Mouse (Mus musculus) Muller cell, postnatal 12 days (primary cell): ENCODE results near the gene Gm14391.
A peak's percentile ranks its signal among the peaks of the same experiment; 100 is the strongest.
"Not testable (repeated sequence)": the region's sequence is repeated elsewhere in the genome, so short reads cannot be mapped to it uniquely, and the experiment has no call there.

ENCODE experiments used
- DNase-seq: peaks from one replicate; pipeline ENCODE4 v3.0.0-alpha.2; 2015; ENCODE audit errors: inconsistent ontology term

Gene Gm14391

GRCm38 (mm10) chr2:175206732-175207131 is at the start of gene Gm14391:
Gene Gm14391, minus strand, starts transcription at chr2:175206917.
- not testable (repeated sequence) for DNase-seq

GRCm38 (mm10) chr2:175179008-175179407 is 27.7 kb downstream of the Gm14391 start:
- DNase-seq = not testable (repeated sequence)

- DNase-seq = no peak
Observed at GRCm38 (mm10) chr2:175176312-175176711, 30.4 kb downstream of the Gm14391 start.

GRCm38 (mm10) chr2:175175401-175176180 is 31.1 kb downstream of the Gm14391 start, which contains the start of gene Gm14443:
Gene Gm14443, minus strand, starts transcription at chr2:175175871.
- not testable (repeated sequence) for DNase-seq

- DNase-seq = not testable (repeated sequence)
Observed at GRCm38 (mm10) chr2:175174058-175174457, 32.7 kb downstream of the Gm14391 start.

GRCm38 (mm10) chr2:175172906-175173595 is 33.7 kb downstream of the Gm14391 start:
- DNase-seq = not testable (repeated sequence)

- DNase-seq = no peak
Observed at GRCm38 (mm10) chr2:175172123-175172522, 34.6 kb downstream of the Gm14391 start.

GRCm38 (mm10) chr2:175166870-175167269 is 39.8 kb downstream of the Gm14391 start:
- DNase-seq = not testable (repeated sequence)

- DNase-seq = not testable (repeated sequence)
Observed at GRCm38 (mm10) chr2:175165110-175165509, 41.6 kb downstream of the Gm14391 start.

- not testable (repeated sequence) for DNase-seq
Observed at GRCm38 (mm10) chr2:175161438-175161837, 45.3 kb downstream of the Gm14391 start.

GRCm38 (mm10) chr2:175158642-175159041 is 48.1 kb downstream of the Gm14391 start:
- no peak for DNase-seq

GRCm38 (mm10) chr2:175156696-175157095 is 50.0 kb downstream of the Gm14391 start:
- no peak for DNase-seq

GRCm38 (mm10) chr2:175141993-175142295 is 64.8 kb downstream of the Gm14391 start, which contains the start of gene Gm14399:
Gene Gm14399, minus strand, starts transcription at chr2:175142012.
- DNase-seq = not testable (repeated sequence)

- DNase-seq = peak; percentile 7
Observed at GRCm38 (mm10) chr2:175141118-175141992, 65.4 kb downstream of the Gm14391 start.
